Mouse (Mus musculus) E14TG2a.4 (cell line): ENCODE results near the gene Slc39a7.
"Not testable (repeated sequence)": the region's sequence is repeated elsewhere in the genome, so short reads cannot be mapped to it uniquely, and the experiment has no call there.

Experiments used
- H3K27me3 ChIP-seq: 2 replicates; pipeline ENCODE4 v1.6.1; 2014; ENCODE audit warnings: low read length, control low read depth; ENCODE audit not compliant: insufficient read depth
- H3K36me3 ChIP-seq: 2 replicates; pipeline ENCODE4 v1.6.1; 2014; ENCODE audit warnings: low read length, control low read depth; ENCODE audit not compliant: insufficient read depth
- H3K4me1 ChIP-seq: replicated peaks from 2 replicates; pipeline ENCODE4 v1.6.1; 2014; ENCODE audit warnings: low read depth, low read length, control low read depth
- H3K4me3 ChIP-seq: replicated peaks from 2 replicates; pipeline ENCODE4 v1.5.1; 2014; ENCODE audit warnings: mild to moderate bottlenecking, low read length
- H3K9me3 ChIP-seq: 2 replicates; pipeline ENCODE4 v1.6.1; 2014; ENCODE audit warnings: low read length, control low read depth
- CTCF ChIP-seq: conservative IDR thresholded peaks from 2 replicates; pipeline ENCODE4 v1.5.1; 2014; ENCODE audit warnings: low read length
- NANOG ChIP-seq: IDR thresholded peaks from 2 replicates; pipeline ENCODE4 v1.6.1; 2014; ENCODE audit warnings: borderline replicate concordance, low read length, mixed read lengths
- POU5F1 ChIP-seq: IDR thresholded peaks from 2 replicates; pipeline ENCODE4 v1.6.1; 2014; ENCODE audit warnings: low read length, borderline replicate concordance

The Slc39a7 gene

GRCm38 (mm10) chr17:33999341-34000149 is 31.9 kb downstream of the Slc39a7 start:
- Histone ChIP-seq H3K4me3 (peak overlapping the region; percentile 80), H3K4me1 (peaks cover 18% of the 10 kb centered on the region), H3K36me3 (no peaks in the 10 kb centered on the region), H3K27me3 (peaks cover 69% of the 10 kb centered on the region), H3K9me3 (0 out of 2 replicates have a peak, but pooled peaks cover 4% of the 10 kb centered on the region)
- no peak for TF ChIP-seq CTCF

- not testable (repeated sequence) for H3K4me3 ChIP-seq, H3K36me3 ChIP-seq, H3K9me3 ChIP-seq
- Histone ChIP-seq H3K27me3 (peaks cover 69% of the 10 kb centered on the region), H3K4me1 (peaks cover 10% of the 10 kb centered on the region)
Observed at GRCm38 (mm10) chr17:33998697-33999096, 32.8 kb downstream of the Slc39a7 start.

GRCm38 (mm10) chr17:33997025-33997424 is 34.5 kb downstream of the Slc39a7 start:
- H3K4me3 ChIP-seq, H3K36me3 ChIP-seq, H3K4me1 ChIP-seq, H3K9me3 ChIP-seq: not testable (repeated sequence)
- peaks cover 64% of the 10 kb centered on the region for H3K27me3 ChIP-seq

GRCm38 (mm10) chr17:33995651-33996050 is 35.8 kb downstream of the Slc39a7 start:
- no peaks in the 10 kb centered on the region for H3K36me3 ChIP-seq
- no peak overlapping the region for H3K4me3 ChIP-seq
- no peaks in the 10 kb centered on the region for H3K9me3 ChIP-seq
- peaks cover 52% of the 10 kb centered on the region for H3K27me3 ChIP-seq
- peaks cover 8% of the 10 kb centered on the region for H3K4me1 ChIP-seq
- TF ChIP-seq CTCF (no peak), NANOG (no peak), POU5F1 (no peak)

- Histone ChIP-seq H3K9me3 (no peaks in the 10 kb centered on the region), H3K36me3 (no peaks in the 10 kb centered on the region), H3K4me3 (no peak overlapping the region), H3K27me3 (peaks cover 48% of the 10 kb centered on the region), H3K4me1 (peaks cover 3% of the 10 kb centered on the region)
- TF ChIP-seq NANOG (no peak), CTCF (no peak), POU5F1 (no peak)
Observed at GRCm38 (mm10) chr17:33994959-33995358, 36.5 kb downstream of the Slc39a7 start.

- no peak overlapping the region for H3K4me3 ChIP-seq
- no peaks in the 10 kb centered on the region for H3K9me3 ChIP-seq
- no peaks in the 10 kb centered on the region for H3K4me1 ChIP-seq
- TF ChIP-seq NANOG (no peak), CTCF (peak; percentile 94), POU5F1 (no peak)
- H3K27me3 ChIP-seq = peaks cover 34% of the 10 kb centered on the region
- no peaks in the 10 kb centered on the region for H3K36me3 ChIP-seq
Observed at GRCm38 (mm10) chr17:33991788-33992664, 39.5 kb downstream of the Slc39a7 start.

- H3K9me3 ChIP-seq, H3K36me3 ChIP-seq: not testable (repeated sequence)
- peaks cover 22% of the 10 kb centered on the region for H3K27me3 ChIP-seq
- H3K4me3 ChIP-seq = peak overlapping the region; percentile 85; the same call in 1 of the 2 replicates
- peaks cover 51% of the 10 kb centered on the region for H3K4me1 ChIP-seq
- TF ChIP-seq CTCF = peak; percentile 92
Observed at GRCm38 (mm10) chr17:33982136-33982535, 49.3 kb downstream of the Slc39a7 start.

GRCm38 (mm10) chr17:33981192-33981909 is 50.1 kb downstream of the Slc39a7 start:
- not testable (repeated sequence) for H3K9me3 ChIP-seq, H3K36me3 ChIP-seq
- TF ChIP-seq CTCF = peak; percentile 1; the same call in 1 of the 2 replicates
- peak overlapping the region; percentile 85 for H3K4me3 ChIP-seq
- peaks cover 54% of the 10 kb centered on the region for H3K4me1 ChIP-seq
- H3K27me3 ChIP-seq = peaks cover 27% of the 10 kb centered on the region
